Mouse (Mus musculus) cerebellum, adult 18-20 months (tissue): Measurements from ENCODE around the gene Ccdc122.
"Not testable (repeated sequence)": the region's sequence is repeated elsewhere in the genome, so short reads cannot be mapped to it uniquely, and the experiment has no call there.

Source experiments
- DNase-seq, 2 experiments: peaks; one replicate each; pipeline ENCODE4 v3.0.0; 2021

The Ccdc122 gene

GRCm38 (mm10) chr14:77036226-77037046 lies at the start of gene Ccdc122, which contains the start of gene Lacc1:
Ccdc122 (plus strand) TSS chr14:77036772.
Lacc1 (minus strand) TSS chr14:77036904.
- DNase-seq = peak; percentile 7 to 46

GRCm38 (mm10) chr14:76990351-76990750 lies 46.2 kb upstream of the Ccdc122 start:
- not testable (repeated sequence) for DNase-seq

GRCm38 (mm10) chr14:77004740-77005139 lies 31.8 kb upstream of the Ccdc122 start:
- no peak for DNase-seq

GRCm38 (mm10) chr14:77005566-77005965 lies 31.0 kb upstream of the Ccdc122 start:
- no peak for DNase-seq

GRCm38 (mm10) chr14:77008238-77008637 lies 28.3 kb upstream of the Ccdc122 start:
- peak; percentile 71 to 72 for DNase-seq

GRCm38 (mm10) chr14:77011804-77012203 lies 24.8 kb upstream of the Ccdc122 start:
- DNase-seq = peak; percentile 58 to 77

- DNase-seq = not testable (repeated sequence)
Measured at GRCm38 (mm10) chr14:77016783-77017182, 19.8 kb upstream of the Ccdc122 start.

- DNase-seq = no peak
Measured at GRCm38 (mm10) chr14:77017211-77017610, 19.4 kb upstream of the Ccdc122 start.

GRCm38 (mm10) chr14:77024499-77024898 lies 12.1 kb upstream of the Ccdc122 start:
- no peak for DNase-seq

GRCm38 (mm10) chr14:77029319-77030054 lies 7.1 kb upstream of the Ccdc122 start:
- no peak for DNase-seq

- DNase-seq = no peak
Measured at GRCm38 (mm10) chr14:77030808-77031207, 5.8 kb upstream of the Ccdc122 start.

GRCm38 (mm10) chr14:77032433-77032832 lies 4.1 kb upstream of the Ccdc122 start:
- no peak for DNase-seq

- no peak for DNase-seq
Measured at GRCm38 (mm10) chr14:77033391-77033790, 3.2 kb upstream of the Ccdc122 start.

- DNase-seq = no peak
Measured at GRCm38 (mm10) chr14:77034175-77034915, 2.2 kb upstream of the Ccdc122 start.

GRCm38 (mm10) chr14:77034970-77035369 lies 1.6 kb upstream of the Ccdc122 start:
- DNase-seq = no peak

GRCm38 (mm10) chr14:77037330-77037729 lies 758 bp downstream of the Ccdc122 start:
- DNase-seq = no peak

GRCm38 (mm10) chr14:77037832-77038425 lies 1.4 kb downstream of the Ccdc122 start:
- DNase-seq = no peak

GRCm38 (mm10) chr14:77053288-77053687 lies 16.7 kb downstream of the Ccdc122 start:
- no peak for DNase-seq

GRCm38 (mm10) chr14:77069361-77069760 lies 32.8 kb downstream of the Ccdc122 start:
- no peak for DNase-seq

GRCm38 (mm10) chr14:77081248-77081647 lies 44.7 kb downstream of the Ccdc122 start:
- no peak for DNase-seq

GRCm38 (mm10) chr14:77100285-77100684 lies 63.7 kb downstream of the Ccdc122 start:
- no peak for DNase-seq

- not testable (repeated sequence) for DNase-seq
Measured at GRCm38 (mm10) chr14:77110622-77111021, 74.0 kb downstream of the Ccdc122 start.

- DNase-seq = no peak
Measured at GRCm38 (mm10) chr14:77130612-77131011, 94.0 kb downstream of the Ccdc122 start.
